Comparison of ENCODE assay signal across 10 mouse cellular contexts in genomic region chr13:43300366-43300765, GRCm38 (mm10). TPM values are rescaled to one million over a fixed set of nuclear protein-coding genes. Genes with fewer than 3 reads are reported as not detected.
DNase-seq lines count a peak whose midpoint lies in the region; ATAC-seq lines count a peak whose summit lies in the region.
"Had no signal": no experiment of that assay in that cellular context is flagged by ENCODE, and none has a peak within 500 bp of the region (broad histone marks: within the 10 kb centered on the region; RNA-seq: fewer than 3 reads in every experiment).

No protein-coding gene starts in this region.

- no peak overlapping the region for H3K27ac ChIP-seq in forebrain, embryonic 14.5 days (ENCODE audit: low read depth, low read length)
- H3K27ac ChIP-seq in forebrain, embryonic 10.5 days, result no peak overlapping the region
- H3K27ac ChIP-seq in liver, embryonic 11.5 days (ENCODE audit: low read depth, low read length), result no peak overlapping the region
- H3K27ac ChIP-seq in liver, embryonic 12.5 days, result no peak overlapping the region
- no peak overlapping the region for H3K27ac ChIP-seq in embryonic facial prominence, embryonic 15.5 days (replicated peaks)
- H3K27ac ChIP-seq in neural tube, embryonic 13.5 days (replicated peaks), result no peak overlapping the region
- H3K27ac ChIP-seq: limb, embryonic 13.5 days had no signal

- ATAC-seq in forebrain, embryonic 14.5 days, result no peak
- no peak for ATAC-seq in liver, embryonic 11.5 days (replicated peaks; ENCODE audit: low FRiP score)
- ATAC-seq in liver, embryonic 12.5 days, result no peak
- ATAC-seq in embryonic facial prominence, embryonic 15.5 days (ENCODE audit: insufficient number of reproducible peaks, low FRiP score, low TSS enrichment, low read depth), result no peak
- ATAC-seq in neural tube, embryonic 13.5 days (ENCODE audit: low read depth), result no peak
- ATAC-seq: intestine, postnatal 0 days had no signal

- H3K4me1 ChIP-seq in forebrain, embryonic 14.5 days (ENCODE audit: control insufficient read depth, insufficient read depth, low read length), result peaks cover 20% of the 10 kb centered on the region
- peaks cover 66% of the 10 kb centered on the region for H3K4me1 ChIP-seq in forebrain, embryonic 10.5 days
- H3K4me1 ChIP-seq in liver, embryonic 11.5 days (replicated peaks; ENCODE audit: control insufficient read depth, insufficient read depth, low read length), result peaks cover 31% of the 10 kb centered on the region
- peaks cover 52% of the 10 kb centered on the region for H3K4me1 ChIP-seq in liver, embryonic 12.5 days
- H3K4me1 ChIP-seq in embryonic facial prominence, embryonic 15.5 days, result peaks cover 36% of the 10 kb centered on the region
- H3K4me1 ChIP-seq in neural tube, embryonic 13.5 days (replicated peaks), result peaks cover 55% of the 10 kb centered on the region

- no peaks in the 10 kb centered on the region for H3K36me3 ChIP-seq in forebrain, embryonic 14.5 days (ENCODE audit: control insufficient read depth, insufficient read depth, low read length)
- no peaks in the 10 kb centered on the region for H3K36me3 ChIP-seq in forebrain, embryonic 10.5 days (replicated peaks)
- H3K36me3 ChIP-seq in liver, embryonic 11.5 days (ENCODE audit: control insufficient read depth, insufficient read depth, low read length), result no peaks in the 10 kb centered on the region
- no peaks in the 10 kb centered on the region for H3K36me3 ChIP-seq in liver, embryonic 12.5 days
- no peaks in the 10 kb centered on the region for H3K36me3 ChIP-seq in embryonic facial prominence, embryonic 15.5 days
- H3K36me3 ChIP-seq in neural tube, embryonic 13.5 days, result no peaks in the 10 kb centered on the region
- H3K36me3 ChIP-seq: limb, embryonic 13.5 days had no signal

- H3K4me2 ChIP-seq in forebrain, embryonic 14.5 days (ENCODE audit: low read length), result peak overlapping the region; percentile 95
- H3K4me2 ChIP-seq in liver, embryonic 11.5 days, result peak overlapping the region; percentile 100; the same call in 1 of the 2 replicates
- no peak overlapping the region for H3K4me2 ChIP-seq in liver, embryonic 12.5 days
- peak overlapping the region; percentile 19; the same call in 1 of the 2 replicates for H3K4me2 ChIP-seq in embryonic facial prominence, embryonic 15.5 days (replicated peaks)
- H3K4me2 ChIP-seq in neural tube, embryonic 13.5 days, result peak overlapping the region; percentile 68

- no peak for DNase-seq in forebrain, embryonic 14.5 days (ENCODE audit: low spot score)
- DNase-seq in forebrain, embryonic 10.5 days (ENCODE audit: extremely low spot score, low spot score), result no peak
- DNase-seq in liver, embryonic 11.5 days (ENCODE audit: low spot score), result no peak
- DNase-seq in kidney, postnatal 10 days, result no peak
- no peak for DNase-seq in frontal cortex, postnatal 25 days (ENCODE audit: low spot score in 2 of 2)

- no peak overlapping the region for H3K4me3 ChIP-seq in forebrain, embryonic 14.5 days (ENCODE audit: low read depth, low read length)
- H3K4me3 ChIP-seq in forebrain, embryonic 10.5 days, result no peak overlapping the region
- H3K4me3 ChIP-seq in liver, embryonic 11.5 days (ENCODE audit: low read depth, low read length), result no peak overlapping the region
- H3K4me3 ChIP-seq in liver, embryonic 12.5 days, result no peak overlapping the region
- no peak overlapping the region for H3K4me3 ChIP-seq in embryonic facial prominence, embryonic 15.5 days (replicated peaks)
- H3K4me3 ChIP-seq in neural tube, embryonic 13.5 days, result peak overlapping the region; percentile 85
- H3K4me3 ChIP-seq: limb, embryonic 13.5 days had no signal

- H3K27me3 ChIP-seq in forebrain, embryonic 14.5 days (replicated peaks; ENCODE audit: control insufficient read depth, insufficient read depth, low read length), result 0 out of 2 replicates have a peak, but pooled peaks cover 3% of the 10 kb centered on the region
- peaks cover 82% of the 10 kb centered on the region for H3K27me3 ChIP-seq in forebrain, embryonic 10.5 days (ENCODE audit: poor library complexity, severe bottlenecking)
- peaks cover 27% of the 10 kb centered on the region for H3K27me3 ChIP-seq in liver, embryonic 11.5 days (replicated peaks; ENCODE audit: control insufficient read depth, insufficient read depth, low read length)
- H3K27me3 ChIP-seq in liver, embryonic 12.5 days (replicated peaks), result peaks cover 69% of the 10 kb centered on the region
- H3K27me3 ChIP-seq in embryonic facial prominence, embryonic 15.5 days, result peaks cover 9% of the 10 kb centered on the region; the same call in 1 of the 2 replicates
- H3K27me3 ChIP-seq in neural tube, embryonic 13.5 days, result peaks cover 26% of the 10 kb centered on the region

- 23% methylated on average over 5 of the region's 5 CpGs for WGBS in forebrain, embryonic 14.5 days
- WGBS in forebrain, embryonic 10.5 days, result 14% methylated on average over 5 of the region's 5 CpGs
- WGBS in liver, embryonic 11.5 days, result 49% methylated on average over 5 of the region's 5 CpGs
- 50% methylated on average over 5 of the region's 5 CpGs for WGBS in liver, embryonic 12.5 days (ENCODE audit: insufficient replicate concordance)
- WGBS in embryonic facial prominence, embryonic 15.5 days, result 26% methylated on average over 5 of the region's 5 CpGs
- 14% methylated on average over 5 of the region's 5 CpGs for WGBS in neural tube, embryonic 13.5 days

- H3K9me3 ChIP-seq in forebrain, embryonic 14.5 days (replicated peaks; ENCODE audit: control insufficient read depth, low read length), result no peaks in the 10 kb centered on the region
- H3K9me3 ChIP-seq in forebrain, embryonic 10.5 days, result no peaks in the 10 kb centered on the region
- H3K9me3 ChIP-seq in liver, embryonic 11.5 days (ENCODE audit: control insufficient read depth, low read length), result no peaks in the 10 kb centered on the region
- H3K9me3 ChIP-seq in liver, embryonic 12.5 days (replicated peaks), result no peaks in the 10 kb centered on the region
- H3K9me3 ChIP-seq in embryonic facial prominence, embryonic 15.5 days (replicated peaks), result no peaks in the 10 kb centered on the region
- no peaks in the 10 kb centered on the region for H3K9me3 ChIP-seq in neural tube, embryonic 13.5 days
- H3K9me3 ChIP-seq: limb, embryonic 13.5 days had no signal

- H3K9ac ChIP-seq in forebrain, embryonic 14.5 days (ENCODE audit: low read length), result no peak overlapping the region
- no peak overlapping the region for H3K9ac ChIP-seq in liver, embryonic 11.5 days (ENCODE audit: low read depth, low read length)
- H3K9ac ChIP-seq in liver, embryonic 12.5 days, result no peak overlapping the region
- no peak overlapping the region for H3K9ac ChIP-seq in embryonic facial prominence, embryonic 15.5 days
- peak overlapping the region; percentile 92; the same call in 1 of the 2 replicates for H3K9ac ChIP-seq in neural tube, embryonic 13.5 days
- H3K9ac ChIP-seq: limb, embryonic 13.5 days had no signal

RNA-seq across cellular contexts. Expression of gene Gfod1, which starts 3.6 kb away (rescaled TPM):
- 2.4 and 2.7 TPM in 2 replicates for polyA plus RNA-seq in forebrain, embryonic 14.5 days (2014; fragmentation: Nextera tagmentation; extraction: Ambion mirVana)
- 0.18 and 0.22 TPM in 2 replicates for polyA plus RNA-seq in forebrain, embryonic 10.5 days (2016; fragmentation: Nextera tagmentation; extraction: Ambion mirVana)
- 0.37 and 0.42 TPM in 2 replicates for polyA plus RNA-seq in liver, embryonic 11.5 days (2014; fragmentation: Nextera tagmentation; extraction: Ambion mirVana)
- polyA plus RNA-seq in liver, embryonic 12.5 days (2016; fragmentation: Nextera tagmentation; extraction: Ambion mirVana), result 0.18 and 0.54 TPM in 2 replicates
- 1.0 TPM in 2 replicates for polyA plus RNA-seq in embryonic facial prominence, embryonic 15.5 days (2015; fragmentation: Nextera tagmentation; extraction: Ambion mirVana)
- polyA plus RNA-seq in neural tube, embryonic 13.5 days (2015; fragmentation: Nextera tagmentation; extraction: Ambion mirVana), result 1.8 and 2.0 TPM in 2 replicates
